Mouse (Mus musculus): ENCODE results near the gene Srsf1.

GRCm38 (mm10) chr11:88097173-88097572 lies 50.0 kb downstream of the Srsf1 start:
- TF ChIP-seq CTCF (conservative IDR thresholded peaks at IDR 0.05 in 1 of 2, IDR thresholded peaks at IDR 0.05 in 1 of 2; ENCODE audit: low read depth in 2 of 2, low read length in 2 of 2): no peak
- no peak for TF ChIP-seq JUND (conservative IDR thresholded peaks at IDR 0.05; ENCODE audit: low read depth, low read length)
- TF ChIP-seq POLR2A (IDR thresholded peaks at IDR 0.05; ENCODE audit: low read depth, low read length): no peak
- no peak for TF ChIP-seq EP300 (IDR thresholded peaks at IDR 0.05; ENCODE audit: low read length)
- TF ChIP-seq ZMIZ1 (IDR thresholded peaks at IDR 0.05; ENCODE audit: low read depth, low read length): no peak
- no peak for TF ChIP-seq MAX (IDR thresholded peaks at IDR 0.05; ENCODE audit: low read length)
- TF ChIP-seq USF2 (conservative IDR thresholded peaks at IDR 0.05; ENCODE audit: low read depth, low read length): no peak
- no peak for TF ChIP-seq ZC3H11A (IDR thresholded peaks at IDR 0.05; ENCODE audit: low read depth, low read length)
- TF ChIP-seq MAFK (IDR thresholded peaks at IDR 0.05; ENCODE audit: insufficient replicate concordance, low read length): no peak

Measured in CH12.LX (cell line).